Mouse (Mus musculus): Measurements from ENCODE around the gene Ets1.

Gene Ets1

DNA sequence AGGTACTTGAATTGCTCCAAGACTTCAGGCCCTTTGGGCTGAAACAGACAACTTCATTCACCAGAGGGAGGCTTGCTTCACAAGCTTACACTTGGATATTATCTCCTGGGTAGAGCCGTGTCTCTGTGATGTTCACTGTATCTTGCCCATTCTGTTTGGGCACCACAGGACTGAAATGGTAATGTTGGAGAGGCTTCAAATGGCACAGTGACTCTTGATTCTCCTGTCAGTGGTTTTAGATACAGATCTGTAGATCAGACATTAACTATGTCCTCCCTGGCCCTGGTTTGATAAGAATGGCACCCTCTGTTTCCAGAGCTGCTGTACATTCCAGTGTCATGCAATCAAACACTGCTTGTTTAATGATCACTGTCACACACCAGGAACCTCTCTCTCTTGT, 77.1 kb downstream of the Ets1 start:
- DNase-seq: peak in 1 of 2 experiments; percentile 2

DNA sequence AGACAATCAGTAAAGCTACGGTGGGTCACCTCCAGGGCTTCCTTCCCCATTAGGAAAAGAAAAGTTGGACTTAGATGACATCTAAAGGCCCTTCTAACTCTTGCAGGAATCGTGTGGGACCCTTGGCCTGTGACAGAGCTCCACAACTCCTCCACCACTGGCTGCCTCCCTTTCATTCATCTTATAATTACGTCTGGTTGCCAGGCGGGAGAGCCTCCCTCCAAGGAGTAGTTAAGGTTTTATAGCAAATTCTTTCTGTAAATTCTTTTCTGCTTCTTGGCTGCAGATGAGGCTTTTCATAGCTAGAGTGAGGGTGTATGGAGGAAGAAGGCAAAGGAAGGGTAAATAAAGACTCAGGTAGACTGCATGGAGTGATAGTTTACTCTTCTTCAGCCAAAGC, 77.8 kb downstream of the Ets1 start:
- peak in 1 of 2 experiments; percentile 1 for DNase-seq

DNA sequence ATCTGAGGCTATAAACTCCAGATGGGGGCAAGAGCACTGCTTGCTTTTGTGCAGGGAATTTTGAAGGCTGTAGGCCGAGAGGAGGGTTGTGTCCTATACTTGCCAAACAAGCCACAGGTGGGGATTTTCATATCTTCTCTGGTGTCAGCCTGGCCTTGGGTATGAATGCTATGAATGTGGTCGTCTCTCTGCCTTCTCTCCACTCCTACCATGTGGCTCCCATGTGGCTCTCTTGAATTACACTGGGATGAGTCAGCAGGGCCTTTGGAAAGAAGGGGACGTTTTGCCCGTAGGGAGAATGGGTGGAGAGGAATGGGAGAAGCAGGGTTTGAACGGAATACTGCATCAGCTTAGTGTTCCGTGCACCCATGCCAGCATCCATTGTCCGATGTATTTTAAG, 78.5 kb downstream of the Ets1 start:
- DNase-seq: peak in 1 of 2 experiments; percentile 4

DNA sequence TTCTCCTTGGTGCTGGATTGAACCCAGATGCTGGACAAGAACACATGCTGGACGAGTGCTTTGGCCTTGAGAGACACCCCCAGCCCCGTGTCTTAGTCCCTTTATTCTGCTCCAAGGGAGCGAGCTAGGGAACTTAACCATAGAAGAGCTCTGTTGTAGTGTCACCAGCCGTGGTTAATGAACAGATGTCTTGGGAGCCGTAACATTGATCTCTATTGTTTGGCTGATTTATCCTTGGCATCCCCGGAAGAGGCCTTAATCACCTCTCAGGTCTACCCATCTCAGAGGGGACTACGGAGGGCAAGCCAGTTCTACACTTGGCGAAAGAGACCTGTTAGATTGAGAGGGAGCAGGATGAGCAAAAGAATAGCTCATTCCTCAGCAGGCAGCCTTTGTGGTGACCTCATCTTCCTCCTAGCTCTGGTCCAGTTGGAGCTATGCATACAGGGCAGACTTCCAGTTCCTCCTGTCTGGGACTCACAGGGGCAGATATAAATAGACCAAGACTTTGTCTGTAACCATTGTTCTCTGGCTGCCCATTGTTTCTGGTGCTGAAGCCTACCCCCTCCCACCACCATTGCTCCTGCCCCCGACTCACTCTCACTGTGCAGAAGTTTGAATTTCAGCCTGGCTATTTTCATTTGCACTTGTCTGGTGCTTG, 79.9 kb downstream of the Ets1 start:
- no peak for DNase-seq

DNA sequence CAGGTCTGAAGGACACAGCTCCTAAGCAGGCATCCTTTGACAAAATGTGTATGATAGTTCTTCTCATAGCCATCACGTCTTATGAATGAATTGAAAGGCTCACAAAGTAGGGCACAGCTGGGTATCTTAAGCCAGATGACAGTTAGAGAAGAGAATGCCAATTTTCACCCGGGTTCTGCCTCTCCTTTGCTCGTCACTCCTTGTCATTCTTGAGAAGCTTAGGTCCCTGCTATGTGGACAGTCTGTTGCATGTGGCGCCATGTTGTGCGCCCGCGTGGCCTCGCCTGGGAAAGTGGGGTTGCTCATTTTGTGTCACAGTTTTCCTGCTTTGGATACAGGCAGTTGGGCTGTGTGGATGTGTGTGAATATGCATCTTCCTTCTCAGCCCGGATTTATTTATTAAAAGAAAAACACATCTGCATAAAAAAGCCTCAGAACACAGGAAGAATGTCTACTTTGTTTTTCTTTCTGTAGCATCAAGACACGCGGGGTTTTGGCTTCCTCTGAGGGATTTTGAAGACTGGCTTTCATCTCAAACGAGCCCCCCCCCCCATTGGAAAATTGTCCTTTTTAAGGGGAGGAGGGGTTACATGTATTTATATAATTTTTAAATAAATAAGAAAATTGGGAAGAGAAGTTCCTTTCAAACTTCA, 81.4 kb downstream of the Ets1 start:
- peak; percentile 58 to 64 for DNase-seq

DNA sequence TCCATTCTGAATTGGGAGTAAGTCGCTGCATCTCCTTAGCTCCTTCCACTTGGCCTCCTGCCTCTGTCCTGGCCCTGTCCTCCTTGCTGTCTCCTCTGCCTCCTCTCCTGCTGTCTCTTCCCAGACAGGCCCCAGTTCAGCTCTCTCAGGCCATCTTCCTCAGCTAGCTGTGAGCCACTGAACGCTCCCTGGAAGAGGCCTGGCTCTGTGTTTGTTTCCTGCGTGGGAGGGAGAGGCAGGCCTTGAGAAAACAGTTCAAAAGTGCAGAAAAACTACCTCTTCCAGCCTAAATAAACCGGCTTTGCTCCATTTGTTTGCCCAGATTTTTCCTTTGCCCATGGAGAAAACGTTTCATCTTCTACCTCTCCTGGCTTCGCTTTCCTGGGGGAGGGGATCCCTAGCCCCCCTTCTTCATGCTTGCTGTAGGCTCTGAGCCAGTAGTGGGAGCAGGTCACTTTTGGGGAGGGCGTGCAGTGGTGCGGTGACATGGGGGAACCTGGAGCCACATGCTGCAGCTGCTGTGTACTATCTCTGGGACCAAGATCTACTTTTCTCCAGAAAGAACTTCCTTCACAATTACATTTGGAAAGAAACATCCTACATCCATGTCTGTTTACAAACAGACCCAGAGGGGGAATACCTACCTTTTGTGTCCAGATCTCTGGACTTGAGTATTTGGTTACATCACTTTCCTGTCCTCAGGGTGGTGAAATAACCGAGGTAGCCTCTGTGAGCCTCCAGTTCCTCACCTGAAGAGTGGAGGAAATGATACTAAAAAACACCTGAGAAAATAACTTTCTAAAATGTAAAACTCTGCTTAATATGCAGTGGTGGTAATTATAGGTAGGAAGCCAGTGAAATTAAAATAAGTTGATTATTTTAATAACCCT, 82.2 kb downstream of the Ets1 start:
- peak in 1 of 2 experiments; percentile 61 for DNase-seq

DNA sequence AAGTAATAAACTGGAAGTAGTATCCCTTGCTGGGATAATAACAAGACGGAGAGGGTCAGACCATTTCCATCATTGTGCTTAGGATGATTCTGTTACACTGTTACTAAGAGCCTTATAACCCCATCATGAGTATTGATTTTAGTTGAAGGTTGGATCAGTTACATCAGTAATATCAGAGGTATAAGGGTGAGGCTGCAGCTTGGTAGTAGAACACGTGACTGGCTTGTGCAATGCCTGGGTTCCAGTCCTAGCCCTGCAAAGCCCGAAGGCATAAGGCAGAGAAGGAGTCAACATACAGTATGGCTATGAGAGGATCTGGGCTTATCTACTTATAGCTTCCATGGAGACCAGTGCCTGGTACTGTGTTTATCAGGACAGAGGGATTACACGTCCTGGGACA, 82.8 kb downstream of the Ets1 start:
- no peak for DNase-seq

DNA sequence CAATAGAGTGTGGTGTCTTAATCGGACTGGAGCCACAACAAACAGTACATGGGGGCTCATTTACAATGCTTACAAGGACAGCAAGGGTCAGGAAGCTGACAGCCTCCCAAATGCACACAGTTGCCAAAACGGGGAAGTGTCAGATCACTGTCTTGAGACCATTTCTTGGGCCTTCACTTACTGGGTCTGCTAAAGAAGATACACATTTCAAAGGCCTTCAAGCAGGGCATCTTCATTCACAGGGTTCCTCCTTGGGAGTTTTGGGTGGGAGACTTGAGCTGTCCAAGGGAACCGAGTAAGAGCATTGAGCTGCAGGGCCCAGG, 83.9 kb downstream of the Ets1 start:
- DNase-seq: no peak

DNA sequence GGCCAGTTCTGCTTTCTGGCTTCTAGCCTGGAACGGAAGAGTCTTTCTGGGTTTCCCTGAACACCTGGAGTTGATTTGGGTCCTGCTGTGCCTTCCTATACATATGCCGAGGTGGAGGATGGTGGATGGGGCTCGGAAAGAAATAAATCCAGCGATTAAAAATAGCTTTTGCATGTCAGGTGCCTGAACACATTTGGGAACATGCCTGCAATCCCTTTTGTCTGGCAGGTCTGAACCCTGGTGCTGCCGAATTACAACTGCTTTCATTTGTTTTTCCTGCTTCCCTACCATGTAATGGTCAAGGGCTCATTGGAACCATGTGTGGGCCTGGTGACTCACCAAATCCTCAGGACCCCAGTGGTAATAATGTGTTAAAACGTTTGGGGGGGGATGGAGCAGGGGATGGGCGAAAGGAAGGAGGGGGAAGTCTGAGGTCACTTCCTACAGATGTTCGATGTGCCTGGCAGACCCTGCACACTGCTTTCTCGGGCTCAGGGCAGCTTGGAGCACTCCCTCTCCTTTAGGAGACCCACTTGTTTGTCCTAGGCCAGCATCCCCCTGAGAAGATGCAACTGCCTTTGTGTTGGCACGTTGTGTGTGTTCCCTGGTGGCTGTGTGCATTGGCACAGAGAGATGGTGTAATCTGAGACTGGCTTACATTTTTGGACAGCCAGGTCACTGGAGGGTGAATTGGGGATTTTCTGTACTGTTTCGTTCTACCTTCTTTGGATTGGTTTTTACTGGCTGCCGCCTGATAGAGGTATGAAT, 84.4 kb downstream of the Ets1 start:
- DNase-seq: no peak

DNA sequence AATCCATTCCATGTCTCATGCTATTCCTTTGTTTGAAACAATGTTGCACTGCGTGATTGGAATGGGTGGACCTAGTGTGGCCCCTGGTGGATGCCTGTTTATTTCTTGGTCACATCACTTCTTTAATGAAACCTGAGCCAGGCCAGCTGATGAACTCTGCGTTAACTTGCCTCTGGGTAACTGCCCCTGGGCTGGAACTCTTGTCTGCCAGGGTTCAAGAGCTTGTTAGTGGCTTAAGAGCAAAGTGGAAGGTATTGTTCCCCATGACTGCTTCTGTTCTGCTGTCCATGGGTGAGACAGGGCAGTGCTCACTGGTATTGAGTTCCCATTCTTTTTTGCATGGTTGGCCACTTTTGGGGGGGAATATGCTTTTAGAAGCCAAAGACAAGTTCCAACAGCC, 85.1 kb downstream of the Ets1 start:
- DNase-seq: no peak

DNA sequence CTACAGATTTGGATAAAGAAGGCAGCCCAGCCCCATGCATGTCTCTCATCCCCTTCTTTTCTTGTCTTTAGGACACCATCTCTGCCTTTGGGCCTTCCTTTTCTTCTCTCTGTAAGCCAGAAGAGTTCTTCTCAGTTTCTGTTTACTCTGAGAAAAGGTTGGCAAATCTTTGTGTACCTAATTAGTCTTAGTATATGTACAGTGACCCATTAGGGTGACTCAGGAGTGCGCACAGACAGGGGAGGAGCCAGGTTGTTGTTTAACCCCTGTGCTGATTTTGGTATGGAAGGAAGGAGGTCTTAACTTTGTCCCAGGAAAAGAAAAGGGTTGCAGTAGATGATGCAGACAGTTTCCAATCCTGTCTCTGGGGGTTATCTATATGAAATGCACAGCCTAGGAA, 86.2 kb downstream of the Ets1 start:
- DNase-seq: peak in 1 of 2 experiments; percentile 4

DNA sequence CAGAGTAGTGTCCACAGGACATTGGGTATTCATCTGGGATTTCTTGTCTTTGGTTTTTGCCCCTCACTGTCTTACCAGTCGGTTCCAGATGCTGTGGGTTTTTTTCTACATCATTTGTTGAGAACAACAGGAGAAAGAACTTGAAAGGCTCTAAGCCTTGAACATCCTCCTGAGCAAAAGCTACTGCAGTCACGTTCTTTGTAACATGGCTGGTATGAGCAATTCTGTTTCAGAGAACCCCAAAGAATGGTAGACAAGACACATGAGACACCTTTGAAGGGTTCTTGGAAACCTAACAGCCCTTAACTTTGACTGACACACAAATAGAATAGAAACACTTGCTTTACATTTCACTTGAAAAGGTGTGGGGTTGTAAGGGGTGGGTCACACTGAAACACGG, 86.9 kb downstream of the Ets1 start:
- peak in 1 of 2 experiments; percentile 5 for DNase-seq

DNA sequence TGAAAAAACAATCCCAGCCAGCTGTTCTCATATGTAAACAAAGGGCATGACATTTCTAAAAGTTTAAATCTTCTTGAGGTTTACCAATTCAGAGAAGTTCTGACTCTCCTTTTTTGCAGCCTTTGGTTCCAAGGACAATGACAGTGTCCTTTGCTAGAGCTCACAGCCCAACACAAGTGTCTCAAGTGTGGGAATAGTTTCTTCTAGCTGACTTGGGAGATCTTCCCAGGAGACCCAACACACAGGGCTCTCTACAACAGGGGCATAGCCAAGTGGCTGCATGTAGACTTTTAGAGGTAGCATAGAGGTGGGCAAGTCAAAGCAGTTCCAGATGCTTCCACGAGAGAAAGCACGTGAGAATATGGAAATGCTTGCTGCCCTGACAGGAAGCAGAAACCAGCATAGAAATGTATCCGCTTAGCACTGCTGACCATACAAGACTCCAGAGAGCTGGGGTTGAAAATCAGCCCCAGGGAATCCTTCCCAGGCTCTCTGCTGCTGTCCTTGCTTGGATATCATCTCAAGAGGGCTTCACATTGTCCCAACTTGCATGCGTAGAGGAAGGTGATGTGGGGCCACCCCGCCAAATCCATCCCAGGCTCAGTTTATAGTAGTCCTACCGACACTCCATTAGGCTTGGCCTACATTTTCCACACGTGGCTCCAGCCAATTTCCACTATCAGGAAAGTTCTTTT, 88.3 kb downstream of the Ets1 start:
- peak in 1 of 2 experiments; percentile 10 for DNase-seq

DNA sequence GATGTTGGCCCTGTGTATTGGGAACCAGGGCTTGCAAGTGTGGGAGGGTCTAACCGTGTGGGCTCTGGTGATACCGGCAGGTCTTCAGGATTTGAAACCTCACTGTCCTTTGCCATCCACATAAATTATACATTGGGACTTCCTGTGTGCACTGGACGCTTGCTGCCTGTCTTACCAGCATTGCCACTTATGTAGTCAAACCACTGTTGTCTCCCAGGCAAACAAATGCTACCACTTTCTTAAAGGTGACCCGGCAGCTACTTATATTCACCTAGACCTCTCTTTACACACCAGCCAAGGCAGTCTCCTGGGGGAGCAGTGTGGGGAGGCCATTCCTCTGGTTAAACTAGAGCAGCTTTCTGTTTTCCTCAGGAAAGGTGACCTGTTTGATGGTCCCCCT, 89.9 kb downstream of the Ets1 start:
- DNase-seq: peak in 1 of 2 experiments; percentile 19

DNA sequence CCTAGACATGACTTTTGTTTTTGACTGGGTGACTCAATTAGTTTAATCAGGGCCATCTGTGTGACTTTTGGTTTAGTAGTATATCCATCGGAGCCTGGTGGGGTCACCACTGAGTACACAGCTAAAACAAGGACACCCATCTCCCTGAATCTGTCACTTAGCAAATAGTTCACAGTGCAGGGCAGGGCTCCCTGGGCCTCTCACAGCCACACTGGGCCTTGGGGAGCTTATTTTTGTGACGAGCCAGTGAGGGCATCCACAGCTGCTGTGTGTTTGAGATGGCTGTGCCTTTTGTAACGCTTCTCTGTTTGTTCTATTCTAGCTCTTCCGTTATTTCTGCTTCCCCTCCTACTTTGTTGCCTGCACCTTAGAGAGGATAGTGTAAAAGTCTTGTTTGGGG, 90.6 kb downstream of the Ets1 start:
- peak in 1 of 2 experiments; percentile 37 for DNase-seq

DNA sequence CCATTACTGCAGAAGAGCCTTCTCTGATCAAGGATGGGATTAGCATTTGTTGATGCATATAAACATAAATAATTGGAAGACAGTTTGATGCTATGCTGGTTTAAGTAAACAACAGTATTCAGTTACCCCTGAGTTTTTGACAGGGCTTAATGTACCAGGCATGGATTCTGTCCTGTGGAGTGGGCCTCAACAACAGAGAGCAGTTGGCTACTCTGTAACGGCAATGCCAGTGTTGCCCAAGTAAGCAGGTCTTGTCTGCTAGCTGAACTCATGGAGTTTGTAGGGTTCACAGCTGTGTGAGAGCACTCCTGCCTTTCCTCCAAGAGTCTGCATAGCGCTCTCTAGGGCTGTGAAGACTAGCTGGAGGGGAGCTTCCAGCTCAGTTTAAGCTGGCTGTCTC, 91.0 kb downstream of the Ets1 start:
- no peak for DNase-seq

DNA sequence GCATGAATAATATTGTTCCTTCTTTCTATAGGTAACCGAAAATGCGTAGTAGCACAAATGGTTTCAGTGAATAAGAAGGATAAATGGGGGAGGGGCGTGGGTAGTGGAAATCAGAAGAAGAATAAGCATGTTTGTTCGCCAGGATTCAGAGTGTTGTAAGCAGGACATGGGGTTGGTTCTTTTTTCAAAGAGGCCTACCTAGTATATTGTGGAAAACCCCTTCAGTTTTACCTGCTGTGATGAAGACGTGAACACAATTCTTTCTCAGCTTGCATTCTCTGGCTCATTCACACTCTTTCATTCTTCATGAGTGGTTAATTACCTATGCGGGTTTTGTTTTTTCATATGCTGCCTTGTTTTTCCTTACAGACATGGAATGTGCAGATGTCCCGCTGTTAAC, 92.3 kb downstream of the Ets1 start:
- no peak for DNase-seq

DNA sequence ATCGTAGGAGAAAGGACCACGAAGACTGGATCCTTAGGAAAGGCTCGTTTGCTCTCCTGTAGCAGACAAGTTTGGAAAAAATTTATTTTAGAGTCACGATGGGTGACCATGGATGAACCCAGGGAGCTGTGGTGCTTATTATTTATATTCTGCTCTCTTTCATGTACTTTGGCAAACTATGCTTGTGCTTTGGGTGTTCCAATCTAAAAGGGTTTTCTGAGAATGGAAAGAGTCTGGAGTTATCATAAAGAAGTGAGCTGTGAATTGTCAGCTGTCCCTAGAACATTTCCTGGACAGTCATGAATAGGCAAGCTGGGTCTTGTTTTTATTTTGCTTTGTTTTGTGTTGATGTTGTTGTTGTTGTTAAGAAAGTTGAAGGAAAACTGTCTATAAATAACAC, 92.8 kb downstream of the Ets1 start:
- no peak for DNase-seq

DNA sequence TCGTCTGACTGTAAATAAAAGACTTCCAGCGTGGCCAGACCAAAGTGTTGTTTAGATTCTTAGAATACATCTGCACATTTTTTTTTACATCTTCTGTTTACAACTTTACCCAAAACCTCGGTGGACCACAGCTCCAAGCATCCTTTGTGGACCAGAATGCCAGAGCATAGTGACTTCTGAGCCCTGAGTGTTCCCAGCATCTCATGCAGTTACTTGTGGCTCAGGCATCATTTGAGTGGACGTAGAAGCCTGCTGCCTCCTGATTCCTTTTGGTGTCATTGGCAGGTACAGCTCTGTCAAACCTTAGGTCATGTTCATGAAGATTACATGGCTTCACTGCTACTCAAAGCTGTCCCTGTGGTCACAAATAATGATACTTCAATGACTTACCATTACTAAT, 93.2 kb downstream of the Ets1 start:
- no peak for DNase-seq

DNA sequence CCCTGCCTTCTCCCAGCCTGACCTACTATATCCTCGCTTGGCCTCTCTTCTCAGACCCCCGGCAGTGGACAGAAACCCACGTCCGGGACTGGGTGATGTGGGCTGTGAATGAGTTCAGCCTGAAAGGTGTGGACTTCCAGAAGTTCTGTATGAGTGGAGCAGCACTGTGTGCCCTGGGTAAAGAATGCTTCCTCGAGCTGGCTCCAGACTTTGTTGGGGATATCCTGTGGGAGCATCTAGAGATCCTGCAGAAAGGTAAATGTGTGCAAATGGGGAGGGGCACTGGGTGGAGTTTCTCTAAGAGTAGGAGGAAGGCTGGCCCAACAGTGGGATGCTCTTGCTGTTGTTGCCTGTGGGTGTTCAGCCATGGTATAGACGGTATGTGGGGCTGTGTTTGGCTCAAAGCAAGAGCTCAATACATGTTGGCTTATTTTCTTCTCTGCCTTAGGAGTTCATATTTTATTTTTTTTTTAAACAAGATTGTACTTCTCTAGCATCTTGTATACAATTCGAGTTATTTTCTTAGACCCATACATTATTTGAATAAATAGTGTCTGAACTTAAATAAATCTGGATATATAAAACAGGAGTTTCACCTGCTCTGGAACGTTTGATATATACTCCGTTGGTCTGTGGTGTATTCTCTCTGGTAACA, 94.1 kb downstream of the Ets1 start:
- DNase-seq: no peak

DNA sequence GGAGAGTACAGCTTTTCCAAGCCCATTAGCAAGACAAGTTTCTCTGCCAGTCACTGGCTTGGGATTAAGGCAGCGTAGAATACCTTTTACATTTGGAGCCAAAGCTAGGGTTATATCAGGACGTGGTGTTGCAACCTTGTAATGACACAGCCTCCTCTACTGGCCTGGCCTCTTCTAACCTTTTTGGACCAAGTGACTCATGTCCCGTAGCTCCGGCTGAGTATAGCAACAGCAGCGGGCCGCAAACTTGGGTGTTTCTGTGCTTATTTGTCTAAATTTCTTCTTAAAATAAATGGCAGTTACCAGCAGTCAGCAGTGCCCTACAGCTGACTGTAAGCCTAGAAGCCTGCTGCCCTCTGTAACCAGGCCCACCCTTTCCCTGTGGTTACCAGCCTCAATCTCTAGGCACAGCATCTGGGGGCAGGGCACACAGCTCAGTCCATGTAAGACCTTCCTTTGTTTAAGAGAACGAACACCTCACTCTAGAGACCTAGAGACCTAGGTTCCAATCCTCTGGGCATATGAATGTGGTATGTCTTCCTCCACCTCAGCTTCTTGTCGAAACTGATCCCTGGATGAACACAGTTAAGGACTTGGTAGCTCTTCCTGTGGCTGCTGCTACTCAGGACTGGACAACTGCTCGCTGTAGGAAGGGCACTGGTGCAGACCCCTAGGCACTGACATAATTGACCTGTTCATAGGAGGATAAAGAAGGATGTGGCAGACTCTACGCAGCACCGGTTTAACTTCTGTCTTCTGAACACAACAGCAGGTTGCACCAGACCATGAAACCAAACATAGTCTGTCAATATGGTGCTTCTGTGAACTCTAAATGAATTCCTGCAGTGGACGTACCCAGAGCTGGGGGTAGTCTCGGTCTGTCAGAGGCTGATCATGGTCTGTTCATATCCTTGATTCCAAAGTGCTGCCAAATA, 94.9 kb downstream of the Ets1 start:
- no peak for DNase-seq

Measured in thymus, postnatal 36 days (tissue).